Mouse (Mus musculus) midbrain, embryonic 10.5 days (tissue): Measurements from ENCODE around the gene Brap. TPM values are rescaled to one million over a fixed set of nuclear protein-coding genes. Genes with fewer than 3 reads are reported as not detected.

Source experiments
- DNase-seq: peaks from one replicate; pipeline ENCODE4 v3.0.0-alpha.2; 2017; ENCODE audit warnings: low spot score
- H3K27ac ChIP-seq: fragments of 300-500 bp; sonication (generic); replicated peaks from 2 replicates; pipeline ENCODE4 v1.5.1; 2016; ENCODE audit warnings: mild to moderate bottlenecking
- H3K27me3 ChIP-seq: fragments of 300-500 bp; sonication (generic); 2 replicates; pipeline ENCODE4 v1.6.1; 2016; ENCODE audit warnings: low read depth, mild to moderate bottlenecking; ENCODE audit not compliant: poor library complexity, severe bottlenecking
- H3K36me3 ChIP-seq: fragments of 300-500 bp; sonication (generic); 2 replicates; pipeline ENCODE4 v1.6.1; 2016; ENCODE audit warnings: mild to moderate bottlenecking, moderate library complexity
- H3K4me1 ChIP-seq: fragments of 300-500 bp; sonication (generic); 2 replicates; pipeline ENCODE4 v1.6.1; 2016
- H3K4me3 ChIP-seq: fragments of 300-500 bp; sonication (generic); 2 replicates; pipeline ENCODE4 v1.5.1; 2016; ENCODE audit warnings: mild to moderate bottlenecking, moderate library complexity
- H3K9me3 ChIP-seq: fragments of 300-500 bp; sonication (generic); replicated peaks from 2 replicates; pipeline ENCODE4 v1.6.1; 2016; ENCODE audit warnings: mild to moderate bottlenecking
- WGBS: fragments of 180-500 bp; shearing (Covaris S2); methylation state at CpG from one replicate; pipeline ENCODE4 v1.1.7; 2016; 5-methylcytosine and 5-hydroxymethylcytosine counted together
- polyA plus RNA-seq: library from polyadenylated mRNA; unstranded; fragments of >200 nt; fragmentation: Nextera tagmentation; extraction: Ambion mirVana; gene quantifications from 2 replicates; pipeline ENCODE4 v1.2.1, GENCODE M21; 2016

Gene Brap
- polyA plus RNA-seq, 1 experiment from 2014 or later, result 40.4 TPM

DNA sequence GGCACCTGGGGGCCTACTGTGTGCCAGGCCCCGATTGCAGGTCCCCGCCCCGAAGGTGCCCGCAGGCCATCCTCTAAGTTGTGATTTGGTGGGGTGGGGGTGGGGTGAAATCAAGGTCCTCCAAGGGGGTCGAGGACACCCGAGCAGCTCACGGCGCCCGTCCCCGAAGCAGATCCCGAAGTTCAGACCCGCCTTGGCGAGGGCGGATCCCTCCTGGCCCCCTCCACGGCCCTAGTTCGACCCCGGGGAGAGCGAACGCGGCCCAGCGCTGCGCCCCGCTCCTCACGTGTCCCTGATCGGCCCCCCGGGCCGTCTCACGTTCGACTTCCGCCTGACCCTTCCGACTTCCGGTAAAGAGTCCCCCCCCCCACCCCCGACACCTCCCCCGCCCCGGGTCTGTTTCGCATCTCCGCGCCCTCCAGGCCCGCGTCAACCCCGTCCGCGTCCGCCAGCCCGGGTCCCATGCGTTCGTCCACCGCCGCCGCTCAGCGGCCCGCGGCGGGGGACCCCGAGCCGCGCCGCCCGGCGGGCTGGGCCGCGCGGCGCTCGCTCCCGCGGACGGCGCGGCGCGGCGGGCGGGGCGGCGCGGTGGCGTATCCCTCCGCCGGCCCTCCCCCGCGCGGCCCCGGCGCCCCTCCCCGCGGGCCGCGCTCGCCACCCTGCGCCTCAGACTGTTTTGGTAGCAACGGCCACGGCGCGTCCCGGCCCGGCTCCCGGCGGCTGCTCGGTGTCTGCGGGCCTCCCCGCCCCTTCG lies 51.0 kb downstream of the Brap start, which contains the start of gene Atxn2:
Gene Atxn2, plus strand, starts transcription at position 164 of the 754 bp plus-strand sequence.
- peak within 1 kb of the TSS; percentile 100 for H3K4me3 ChIP-seq
- H3K9me3 ChIP-seq, result no peaks in the 10 kb centered on the region
- DNase-seq, result peak; percentile 90
- H3K4me1 ChIP-seq, result peaks cover 42% of the 10 kb centered on the region
- peak within 1 kb of the TSS; percentile 99 for H3K27ac ChIP-seq
- 3% methylated on average over 68 of the region's 103 CpGs for WGBS
- peaks cover 11% of the 10 kb centered on the region for H3K36me3 ChIP-seq
- H3K27me3 ChIP-seq, result no peaks in the 10 kb centered on the region

- Histone ChIP-seq H3K36me3 (peaks cover 15% of the 10 kb centered on the region), H3K4me3 (peak overlapping the region; percentile 100), H3K4me1 (peaks cover 44% of the 10 kb centered on the region), H3K27me3 (no peaks in the 10 kb centered on the region), H3K27ac (peak overlapping the region; percentile 99), H3K9me3 (no peaks in the 10 kb centered on the region)
- 10% methylated on average over 51 of the region's 57 CpGs for WGBS
- DNase-seq, result no peak
Measured at GRCm38 (mm10) chr5:121711928-121712231, 51.5 kb downstream of the Brap start.

DNA sequence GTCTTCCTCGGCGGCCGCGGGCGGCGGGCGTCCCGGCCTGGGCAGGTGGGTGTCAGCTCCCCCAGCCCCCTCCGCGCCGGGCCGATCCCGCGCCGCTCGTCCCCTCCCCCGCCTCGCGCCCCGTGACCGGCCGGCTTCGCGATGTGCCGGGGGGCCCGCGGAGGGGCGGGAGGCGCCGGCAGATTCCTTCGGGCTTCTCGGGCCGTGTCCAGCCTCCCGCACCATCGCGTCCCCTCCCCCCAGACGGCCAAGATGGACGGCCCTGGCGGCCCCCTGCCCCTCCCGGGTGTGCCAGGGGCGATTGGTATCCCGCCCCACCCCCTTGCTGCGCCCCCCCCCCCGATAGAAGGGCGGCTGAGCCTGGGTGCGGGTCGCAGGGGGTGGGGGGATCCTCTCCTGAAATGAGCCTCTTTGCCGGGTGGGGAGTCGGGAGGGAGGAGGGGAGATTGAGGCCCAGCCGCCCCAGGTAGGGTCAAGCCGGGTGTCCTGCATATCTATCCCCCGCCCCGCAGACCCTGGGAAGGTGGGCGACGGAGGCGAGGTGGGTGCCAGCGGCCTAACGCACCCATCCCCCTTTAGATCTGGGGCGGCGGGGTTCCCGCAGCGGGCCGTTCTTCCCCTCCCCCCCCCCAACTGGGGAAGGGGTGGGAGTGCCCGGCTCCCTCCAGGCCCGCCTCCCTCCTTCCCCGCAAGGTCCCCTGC lies 52.0 kb downstream of the Brap start:
- H3K4me1 ChIP-seq, result peaks cover 44% of the 10 kb centered on the region
- H3K9me3 ChIP-seq, result no peaks in the 10 kb centered on the region
- peak; percentile 69 for DNase-seq
- peaks cover 20% of the 10 kb centered on the region for H3K36me3 ChIP-seq
- under 1% methylated on average over 53 of the region's 66 CpGs for WGBS
- peak overlapping the region; percentile 99 for H3K27ac ChIP-seq
- H3K27me3 ChIP-seq, result no peaks in the 10 kb centered on the region
- peak overlapping the region; percentile 100 for H3K4me3 ChIP-seq

DNA sequence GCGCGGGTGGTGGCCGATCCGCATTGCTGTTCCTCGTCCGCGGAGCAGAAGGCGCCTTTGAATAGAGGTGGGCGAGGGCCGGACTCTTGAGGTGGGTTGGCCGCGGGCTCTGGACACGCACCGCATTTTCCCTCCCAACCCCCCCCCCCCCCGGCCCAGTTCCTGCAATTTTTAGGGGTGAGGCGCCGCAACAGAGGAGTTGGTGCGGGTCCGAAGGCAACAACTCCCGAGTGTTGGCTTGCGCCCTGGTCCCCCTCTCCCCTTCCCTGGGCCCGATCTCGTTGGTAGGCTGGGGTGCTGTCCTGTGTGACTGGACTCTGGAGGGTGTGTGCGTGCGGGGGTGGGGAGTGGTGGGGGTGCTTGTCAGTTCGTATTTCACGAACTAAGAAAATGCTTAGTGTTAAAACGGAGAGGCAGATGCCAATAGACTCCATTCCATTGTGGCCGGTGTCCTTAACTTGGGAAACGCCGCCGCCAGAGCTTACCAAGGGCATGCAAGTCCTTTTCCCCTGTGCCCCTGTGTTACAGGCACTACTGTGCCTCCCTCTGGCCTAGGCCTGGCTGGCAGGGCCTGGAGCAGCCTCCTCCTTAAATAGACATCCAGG lies 52.7 kb downstream of the Brap start:
- H3K27me3 ChIP-seq, result no peaks in the 10 kb centered on the region
- WGBS, result under 1% methylated on average over 31 of the region's 32 CpGs
- H3K4me1 ChIP-seq, result peaks cover 44% of the 10 kb centered on the region

GRCm38 (mm10) chr5:121714331-121714730 lies 54.0 kb downstream of the Brap start:
- Histone ChIP-seq H3K4me3 (peak overlapping the region; percentile 24; the same call in 1 of the 2 replicates), H3K4me1 (peaks cover 50% of the 10 kb centered on the region), H3K36me3 (peaks cover 27% of the 10 kb centered on the region), H3K27me3 (no peaks in the 10 kb centered on the region), H3K9me3 (no peaks in the 10 kb centered on the region), H3K27ac (no peak overlapping the region)
- WGBS, result 92% methylated on average over 1 of the region's 1 CpGs
- no peak for DNase-seq

More for the DNA sequence above, 52.7 kb downstream of the Brap start:
- Histone ChIP-seq H3K9me3 (no peaks in the 10 kb centered on the region), H3K4me3 (peak overlapping the region; percentile 100), H3K27ac (peak overlapping the region; percentile 99), H3K36me3 (peaks cover 26% of the 10 kb centered on the region)
- peak; percentile 67 for DNase-seq

DNA sequence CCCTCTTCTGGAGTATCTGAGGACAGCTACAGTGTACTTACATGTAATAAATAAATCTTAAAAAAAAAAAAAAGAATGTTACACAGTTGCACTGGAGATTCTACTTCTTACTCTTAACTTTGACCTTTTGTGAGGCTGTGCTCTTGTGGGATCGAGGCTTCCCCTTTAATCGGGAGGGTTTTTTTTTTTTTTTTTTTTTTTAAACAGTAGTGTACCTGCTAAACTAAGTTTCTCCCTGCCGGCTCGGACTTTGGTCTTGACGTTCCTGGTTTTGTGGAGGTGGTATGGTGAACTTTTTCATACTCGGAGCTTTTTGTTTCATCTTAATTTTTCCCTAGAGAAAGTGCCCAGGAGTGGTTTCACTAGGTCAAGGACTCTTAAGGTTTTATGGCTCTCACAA lies 54.6 kb downstream of the Brap start:
- H3K36me3 ChIP-seq, result peaks cover 27% of the 10 kb centered on the region
- WGBS, result 90% methylated on average over 6 of the region's 6 CpGs
- no peaks in the 10 kb centered on the region for H3K27me3 ChIP-seq
- H3K27ac ChIP-seq, result no peak overlapping the region
- DNase-seq, result no peak
- H3K4me3 ChIP-seq, result no peak overlapping the region
- no peaks in the 10 kb centered on the region for H3K9me3 ChIP-seq
- peaks cover 50% of the 10 kb centered on the region for H3K4me1 ChIP-seq

DNA sequence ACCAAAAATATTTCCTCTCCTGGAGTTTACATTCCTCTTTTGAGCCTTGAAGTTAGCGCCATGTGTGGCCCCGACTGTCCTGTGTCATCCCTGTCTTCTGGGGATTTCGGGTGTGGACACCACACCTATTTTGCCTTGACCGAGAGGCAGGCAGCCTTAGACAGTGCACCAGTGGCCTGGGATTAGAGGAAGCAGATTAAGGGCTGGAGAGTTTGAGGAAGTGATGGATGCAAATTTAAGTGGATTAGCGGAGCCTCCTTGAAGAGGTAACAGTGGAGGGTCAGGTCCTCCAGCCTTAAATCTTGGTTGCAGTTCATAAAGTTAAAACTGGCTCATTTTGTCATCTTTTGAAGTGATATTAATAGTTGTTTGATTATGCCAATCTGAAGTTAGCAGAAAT lies 58.1 kb downstream of the Brap start:
- no peak overlapping the region for H3K4me3 ChIP-seq
- no peak for DNase-seq
- H3K4me1 ChIP-seq, result peaks cover 33% of the 10 kb centered on the region
- no peaks in the 10 kb centered on the region for H3K27me3 ChIP-seq
- H3K36me3 ChIP-seq, result peaks cover 27% of the 10 kb centered on the region
- H3K9me3 ChIP-seq, result no peaks in the 10 kb centered on the region
- WGBS, result 85% methylated on average over 5 of the region's 5 CpGs
- H3K27ac ChIP-seq, result no peak overlapping the region

DNA sequence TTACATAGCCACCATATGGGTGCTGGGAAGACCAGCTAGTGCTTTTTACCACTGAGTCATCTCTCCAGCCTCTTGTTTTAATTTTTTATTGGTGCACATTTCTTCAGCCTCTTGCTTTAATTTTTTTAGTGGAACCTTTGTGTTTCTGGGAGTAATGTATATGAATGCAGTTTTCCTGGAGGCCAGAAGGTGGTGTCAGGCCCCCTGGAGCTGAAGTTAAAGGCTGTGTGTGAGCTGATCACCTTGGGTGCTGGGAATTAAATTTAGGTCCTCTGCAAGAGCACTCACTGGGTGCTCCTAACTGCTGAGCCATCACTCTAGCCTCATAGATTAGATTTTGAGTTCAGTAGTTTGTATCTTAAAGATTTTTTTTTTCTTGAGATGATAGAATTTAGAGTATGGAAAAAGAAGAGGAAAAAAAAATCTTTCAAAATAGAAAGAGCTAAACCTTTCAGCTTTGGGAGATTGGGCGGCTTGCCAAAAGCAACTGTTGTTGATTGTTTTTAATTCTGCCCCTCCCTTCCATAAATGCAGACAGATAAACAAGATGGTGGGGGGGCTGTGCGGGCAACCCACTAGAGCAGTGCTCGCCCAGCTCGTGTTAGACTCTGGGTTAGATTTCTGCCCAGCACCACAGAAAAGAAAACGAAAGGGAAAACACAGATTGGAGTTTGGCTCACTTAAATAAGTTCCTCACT lies 60.7 kb downstream of the Brap start:
- Histone ChIP-seq H3K27me3 (no peaks in the 10 kb centered on the region), H3K27ac (no peak overlapping the region), H3K9me3 (no peaks in the 10 kb centered on the region), H3K36me3 (peaks cover 24% of the 10 kb centered on the region), H3K4me3 (no peak overlapping the region), H3K4me1 (peaks cover 11% of the 10 kb centered on the region)
- no peak for DNase-seq
- WGBS, result 91% methylated on average over 5 of the region's 5 CpGs

DNA sequence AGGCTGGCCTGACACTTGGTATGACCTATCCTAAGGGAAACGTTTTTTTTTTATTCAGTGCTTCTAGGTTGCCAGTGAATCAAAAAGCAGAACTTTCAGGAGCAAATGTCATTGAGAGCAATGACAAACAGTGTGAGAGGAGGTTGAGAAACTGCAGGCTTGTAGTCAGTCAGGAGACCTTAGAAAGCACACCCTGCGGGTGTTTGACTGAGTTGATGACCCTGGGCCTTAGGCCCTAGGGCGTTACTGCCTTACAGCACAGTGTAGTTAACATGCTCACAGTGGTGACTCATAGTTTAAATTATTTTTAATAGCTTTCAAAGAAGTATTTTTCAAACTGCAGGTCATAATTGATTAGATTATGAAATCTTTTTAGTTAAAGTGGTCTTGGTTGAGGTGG lies 61.5 kb downstream of the Brap start:
- Histone ChIP-seq H3K27ac (no peak overlapping the region), H3K36me3 (peaks cover 18% of the 10 kb centered on the region), H3K4me1 (peaks cover 5% of the 10 kb centered on the region), H3K9me3 (no peaks in the 10 kb centered on the region), H3K27me3 (no peaks in the 10 kb centered on the region), H3K4me3 (no peak overlapping the region)
- WGBS, result 86% methylated on average over 3 of the region's 3 CpGs
- no peak for DNase-seq

GRCm38 (mm10) chr5:121724678-121725077 lies 64.3 kb downstream of the Brap start:
- WGBS, result 86% methylated on average over 1 of the region's 1 CpGs
- H3K27me3 ChIP-seq, result no peaks in the 10 kb centered on the region
- H3K4me3 ChIP-seq, result no peak overlapping the region
- no peak for DNase-seq
- peaks cover 32% of the 10 kb centered on the region for H3K36me3 ChIP-seq
- H3K9me3 ChIP-seq, result no peaks in the 10 kb centered on the region
- no peaks in the 10 kb centered on the region; the same call in 1 of the 2 replicates for H3K4me1 ChIP-seq
- H3K27ac ChIP-seq, result no peak overlapping the region

- no peak overlapping the region for H3K4me3 ChIP-seq
- no peaks in the 10 kb centered on the region for H3K27me3 ChIP-seq
- 0 out of 2 replicates have a peak, but pooled peaks cover 6% of the 10 kb centered on the region for H3K9me3 ChIP-seq
- WGBS, result 94% methylated on average over 2 of the region's 2 CpGs
- H3K4me1 ChIP-seq, result no peaks in the 10 kb centered on the region
- no peak for DNase-seq
- H3K27ac ChIP-seq, result no peak overlapping the region
- peaks cover 83% of the 10 kb centered on the region for H3K36me3 ChIP-seq
Measured at GRCm38 (mm10) chr5:121730057-121730456, 69.7 kb downstream of the Brap start.

- WGBS, result 97% methylated on average over 3 of the region's 3 CpGs
- Histone ChIP-seq H3K9me3 (peaks cover 6% of the 10 kb centered on the region; the same call in 1 of the 2 replicates), H3K27me3 (no peaks in the 10 kb centered on the region), H3K27ac (no peak overlapping the region), H3K36me3 (peaks cover 67% of the 10 kb centered on the region), H3K4me3 (no peak overlapping the region), H3K4me1 (no peaks in the 10 kb centered on the region)
- DNase-seq, result no peak
Measured at GRCm38 (mm10) chr5:121736641-121737040, 76.3 kb downstream of the Brap start.
